Mouse (Mus musculus) myocyte (in vitro differentiated cells): ENCODE measurements around the gene Tmem91. TPM values are rescaled to one million over a fixed set of nuclear protein-coding genes. Genes with fewer than 3 reads are reported as not detected.
A peak's percentile ranks its signal among the peaks of the same experiment; 100 is the strongest.

Source experiments
- H3K27me3 ChIP-seq: one replicate; pipeline ENCODE4 v1.6.1; 2011; ENCODE audit not compliant: control insufficient read depth, insufficient read depth, insufficient read length
- H3K36me3 ChIP-seq: one replicate; pipeline ENCODE4 v1.6.1; 2011; ENCODE audit not compliant: control insufficient read depth, insufficient read depth
- H3K4me2 ChIP-seq: one replicate; pipeline ENCODE4 v1.6.1; 2011; ENCODE audit warnings: low read depth, control low read depth
- H3K4me3 ChIP-seq: one replicate; pipeline ENCODE4 v1.5.1; 2011; ENCODE audit warnings: mild to moderate bottlenecking, control low read depth, moderate library complexity
- H3K79me2 ChIP-seq: one replicate; pipeline ENCODE4 v1.6.1; 2011; ENCODE audit not compliant: control insufficient read depth, insufficient read depth
- H3ac ChIP-seq: one replicate; pipeline ENCODE4 v1.6.1; 2011; ENCODE audit not compliant: control insufficient read depth, insufficient read length
- CEBPB ChIP-seq: IDR thresholded peaks from 2 replicates; pipeline ENCODE4 v1.6.1; 2011; ENCODE audit warnings: mild to moderate bottlenecking, moderate library complexity; ENCODE audit not compliant: poor library complexity, insufficient read depth, severe bottlenecking
- E2F4 ChIP-seq: IDR thresholded peaks from one replicate; pipeline ENCODE4 v1.6.1; 2011; ENCODE audit warnings: mild to moderate bottlenecking, control low read depth, moderate library complexity; ENCODE audit not compliant: insufficient read depth
- MAX ChIP-seq: IDR thresholded peaks from one replicate; pipeline ENCODE4 v1.6.1; 2011; ENCODE audit warnings: low read depth, mild to moderate bottlenecking, control low read depth
- MYOD1 ChIP-seq, 3 experiments: IDR thresholded peaks; one replicate each; pipeline ENCODE4 v1.6.1; 2011; ENCODE audit warnings: control low read depth in 2 of 3, low read depth in 2 of 3, mild to moderate bottlenecking in 2 of 3, moderate library complexity in 1 of 3; ENCODE audit not compliant: insufficient read length in 2 of 3, control insufficient read depth in 1 of 3
- MYOG ChIP-seq, 3 experiments: IDR thresholded peaks; one replicate each; pipeline ENCODE4 v1.6.1; 2011; ENCODE audit warnings: control low read depth in 2 of 3, low read depth in 2 of 3, mild to moderate bottlenecking in 2 of 3; ENCODE audit not compliant: insufficient read length in 2 of 3, control insufficient read depth in 1 of 3, insufficient read depth in 1 of 3
- POLR2A ChIP-seq: IDR thresholded peaks from one replicate; pipeline ENCODE4 v1.6.1; 2011; ENCODE audit warnings: low read depth, mild to moderate bottlenecking, control low read depth, moderate library complexity; ENCODE audit not compliant: insufficient read length
- POLR2AphosphoS2 ChIP-seq: IDR thresholded peaks from one replicate; pipeline ENCODE4 v1.6.1; 2011; ENCODE audit warnings: low read depth, control low read depth; ENCODE audit not compliant: insufficient read length
- REST ChIP-seq: IDR thresholded peaks from one replicate; pipeline ENCODE4 v1.6.1; 2011; ENCODE audit warnings: mild to moderate bottlenecking, control low read depth, moderate library complexity; ENCODE audit not compliant: insufficient read depth, insufficient read length
- SRF ChIP-seq: IDR thresholded peaks from one replicate; pipeline ENCODE4 v1.6.1; 2011; ENCODE audit warnings: low read depth; ENCODE audit not compliant: control insufficient read depth, insufficient read length
- TCF12 ChIP-seq: IDR thresholded peaks from one replicate; pipeline ENCODE4 v1.6.1; 2011; ENCODE audit warnings: mild to moderate bottlenecking, control low read depth; ENCODE audit not compliant: poor library complexity, insufficient read depth, severe bottlenecking
- TCF3 ChIP-seq: IDR thresholded peaks from one replicate; pipeline ENCODE4 v1.6.1; 2011; ENCODE audit warnings: low read depth, control low read depth; ENCODE audit not compliant: insufficient read length
- USF1 ChIP-seq: IDR thresholded peaks from one replicate; pipeline ENCODE4 v1.6.1; 2011; ENCODE audit warnings: low read depth, mild to moderate bottlenecking, control low read depth, moderate library complexity
- polyA plus RNA-seq: library from polyadenylated mRNA; unstranded; fragments of >200 nt; fragmentation: generic; extraction: Trizol; gene quantifications from one replicate; pipeline ENCODE4 v1.2.1, GENCODE M21; 2012; ENCODE audit warnings: missing spikeins

The Tmem91 gene
- polyA plus RNA-seq, 1 experiment: 0.40 TPM

DNA sequence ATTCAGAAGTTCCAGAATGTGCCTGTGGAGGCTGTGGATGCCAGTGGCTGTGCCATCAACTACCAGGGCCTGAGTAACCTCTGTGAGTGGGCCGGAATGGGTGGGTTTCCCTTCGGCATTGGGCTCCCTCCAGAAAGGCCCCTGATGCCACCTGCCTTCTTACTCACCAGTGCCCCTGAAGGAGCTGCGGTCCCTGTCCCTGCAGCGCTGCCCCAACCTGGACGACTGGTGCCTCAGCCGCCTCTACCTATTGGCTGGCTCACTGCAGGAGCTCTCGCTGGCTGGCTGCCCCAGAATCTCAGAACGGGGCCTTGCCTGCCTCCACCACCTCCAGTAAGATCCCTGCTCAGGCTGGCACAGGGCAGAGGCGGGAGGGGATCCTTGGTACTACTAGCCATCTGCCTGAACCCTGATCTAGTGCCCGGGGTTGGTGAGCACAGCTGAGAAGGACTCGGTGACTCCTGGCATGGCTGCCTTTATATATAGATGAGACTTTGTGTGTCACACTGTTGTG lies 51.1 kb downstream of the Tmem91 start:
- H3ac ChIP-seq: no peak overlapping the region
- no peak overlapping the region for H3K4me3 ChIP-seq
- no peaks in the 10 kb centered on the region for H3K27me3 ChIP-seq
- H3K4me2 ChIP-seq: no peak overlapping the region
- TF ChIP-seq TCF12 (no peak), SRF (no peak), USF1 (no peak), REST (no peak), CEBPB (no peak)
- no peaks in the 10 kb centered on the region for H3K79me2 ChIP-seq
- no peaks in the 10 kb centered on the region for H3K36me3 ChIP-seq

DNA sequence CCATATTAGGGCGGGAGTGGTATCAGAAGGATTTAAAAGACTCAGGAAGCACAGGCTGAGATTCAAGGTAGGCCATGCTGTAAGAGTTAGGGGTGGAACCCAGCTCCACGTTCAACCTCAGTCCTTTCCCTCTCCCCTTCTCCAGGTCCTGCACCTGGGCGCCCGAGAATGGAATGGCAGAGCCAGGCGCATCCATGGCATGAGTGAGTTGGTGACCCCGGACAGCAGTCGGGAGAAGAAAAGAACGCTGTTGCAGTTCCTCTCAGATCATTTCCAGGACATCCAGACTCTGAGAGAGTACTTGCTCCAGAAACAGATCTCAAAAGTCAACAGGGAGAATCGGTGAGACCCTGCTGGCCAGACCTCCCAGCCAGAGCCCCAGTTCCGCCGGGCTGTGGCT lies 54.2 kb downstream of the Tmem91 start:
- Histone ChIP-seq H3K36me3 (no peaks in the 10 kb centered on the region), H3K4me3 (no peak overlapping the region), H3K4me2 (no peak overlapping the region), H3K27me3 (peaks cover 4% of the 10 kb centered on the region), H3K79me2 (no peaks in the 10 kb centered on the region), H3ac (no peak overlapping the region)
- TF ChIP-seq TCF12 (no peak), POLR2AphosphoS2 (no peak), E2F4 (no peak), TCF3 (no peak), POLR2A (no peak), MYOD1 (IDR thresholded peaks at IDR 0.05; ENCODE audit: control insufficient read depth in 1 of 3, insufficient read length in 2 of 3, low read depth in 2 of 3) (no peak)

DNA sequence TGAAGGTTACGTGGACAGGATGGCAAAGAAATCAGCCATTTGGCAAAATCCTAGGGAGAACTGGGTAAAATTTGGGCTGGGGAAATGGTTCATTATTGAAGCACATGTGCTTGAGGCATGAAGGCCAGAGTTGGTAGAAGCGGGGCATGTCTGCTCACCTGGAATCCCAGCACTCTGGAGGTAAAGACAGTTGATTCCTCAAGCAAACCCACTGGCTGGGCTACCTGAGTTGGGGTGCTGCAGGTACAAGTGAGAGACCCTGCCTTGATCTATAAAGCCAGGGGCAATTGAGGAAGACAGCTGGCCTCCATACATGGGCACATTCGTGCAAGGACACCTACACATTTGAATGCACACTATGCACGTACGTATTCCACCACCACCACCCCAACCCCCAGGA lies 54.9 kb downstream of the Tmem91 start:
- Histone ChIP-seq H3K36me3 (no peaks in the 10 kb centered on the region), H3K4me3 (peak overlapping the region; percentile 39), H3K79me2 (no peaks in the 10 kb centered on the region), H3K27me3 (peaks cover 7% of the 10 kb centered on the region), H3ac (no peak overlapping the region), H3K4me2 (peak overlapping the region; percentile 77)
- no peak for TF ChIP-seq POLR2AphosphoS2
- no peak for TF ChIP-seq REST
- TF ChIP-seq USF1: no peak
- no peak for TF ChIP-seq CEBPB
- TF ChIP-seq MYOD1 (IDR thresholded peaks at IDR 0.05; ENCODE audit: control insufficient read depth in 1 of 3, insufficient read length in 2 of 3, low read depth in 2 of 3): no peak
- TF ChIP-seq E2F4: no peak
- TF ChIP-seq TCF12: no peak
- no peak for TF ChIP-seq POLR2A
- TF ChIP-seq SRF: no peak
- TF ChIP-seq MAX: no peak
- no peak for TF ChIP-seq MYOG (IDR thresholded peaks at IDR 0.05; ENCODE audit: control insufficient read depth in 1 of 3, insufficient read depth in 1 of 3, insufficient read length in 2 of 3, low read depth in 2 of 3)
- no peak for TF ChIP-seq TCF3

DNA sequence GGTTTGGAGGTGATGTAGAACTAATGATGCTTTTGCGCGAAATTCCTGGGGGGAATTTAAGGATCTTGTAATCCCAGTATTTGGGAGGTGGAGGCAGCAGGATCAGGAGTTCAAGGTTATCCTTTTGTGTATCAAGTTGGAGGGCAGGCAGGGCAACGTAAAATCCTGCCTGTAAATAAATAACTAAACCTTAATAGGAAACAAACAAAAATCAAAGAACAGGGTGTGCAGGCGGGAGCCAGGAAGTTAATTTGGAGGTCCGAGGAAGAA lies 55.3 kb downstream of the Tmem91 start:
- H3K36me3 ChIP-seq: no peaks in the 10 kb centered on the region
- H3K4me3 ChIP-seq: peak overlapping the region; percentile 39
- peak overlapping the region; percentile 77 for H3K4me2 ChIP-seq
- no peak overlapping the region for H3ac ChIP-seq
- H3K27me3 ChIP-seq: peaks cover 11% of the 10 kb centered on the region
- no peak for TF ChIP-seq REST
- TF ChIP-seq SRF: no peak
- TF ChIP-seq TCF3: no peak
- TF ChIP-seq CEBPB: no peak
- TF ChIP-seq MYOG (IDR thresholded peaks at IDR 0.05; ENCODE audit: control insufficient read depth in 1 of 3, insufficient read depth in 1 of 3, insufficient read length in 2 of 3, low read depth in 2 of 3): no peak
- H3K79me2 ChIP-seq: no peaks in the 10 kb centered on the region

Other genes starting within 250 kb of the Tmem91 start
- not detected for gene Ceacam1, start 197.6 kb downstream of the Tmem91 start, polyA plus RNA-seq
- gene Ceacam2, start 135.3 kb downstream of the Tmem91 start, polyA plus RNA-seq: not detected
- not detected for gene Erich4, start 59.3 kb downstream of the Tmem91 start, polyA plus RNA-seq
- 13.0 TPM for gene Dmac2, start 55.8 kb downstream of the Tmem91 start, polyA plus RNA-seq
- gene B3gnt8, start 48.5 kb downstream of the Tmem91 start, polyA plus RNA-seq: 3.1 TPM
- gene Bckdha, start 16.2 kb downstream of the Tmem91 start, polyA plus RNA-seq: 54.9 TPM
- 43.5 TPM for gene Exosc5, start 16.0 kb downstream of the Tmem91 start, polyA plus RNA-seq
- gene B9d2, start 5.6 kb upstream of the Tmem91 start, polyA plus RNA-seq: 40.7 TPM
- 78.2 TPM for gene Tgfb1, start 11.8 kb upstream of the Tmem91 start, polyA plus RNA-seq
- 44.5 TPM for gene Ccdc97, start 43.9 kb upstream of the Tmem91 start, polyA plus RNA-seq
- 76.2 TPM for gene Hnrnpul1, start 79.6 kb upstream of the Tmem91 start, polyA plus RNA-seq
- 112 TPM for gene Axl, start 113.5 kb upstream of the Tmem91 start, polyA plus RNA-seq
- 0.05 TPM for gene Cyp2s1, start 141.7 kb upstream of the Tmem91 start, polyA plus RNA-seq
- gene Cyp2b10, start 222.5 kb upstream of the Tmem91 start, polyA plus RNA-seq: 0.02 TPM